Mouse (Mus musculus) kidney, embryonic 14.5 days (tissue): ENCODE results near the gene Map2k3. TPM values are rescaled to one million over a fixed set of nuclear protein-coding genes. Genes with fewer than 3 reads are reported as not detected.

ENCODE experiments used
- ATAC-seq: fragments of 200-750 bp; cut with Nextera tagmentation; 2 replicates; pipeline ENCODE4 v1.8.0; 2017; ENCODE audit warnings: moderate number of reproducible peaks, mild to moderate bottlenecking, moderate TSS enrichment, moderate library complexity; ENCODE audit not compliant: low FRiP score, low TSS enrichment
- H3K27ac ChIP-seq: fragments of 300-500 bp; sonication (generic); 2 replicates; pipeline ENCODE4 v1.5.1; 2014; ENCODE audit warnings: low read depth, mild to moderate bottlenecking, low read length, moderate library complexity, mixed read lengths
- H3K27me3 ChIP-seq: fragments of 300-500 bp; sonication (generic); 2 replicates; pipeline ENCODE4 v1.6.1; 2014; ENCODE audit warnings: mild to moderate bottlenecking, low read length; ENCODE audit not compliant: control insufficient read depth, insufficient read depth
- H3K36me3 ChIP-seq: fragments of 300-500 bp; sonication (generic); 2 replicates; pipeline ENCODE4 v1.6.1; 2014; ENCODE audit warnings: low read length, mixed read lengths; ENCODE audit not compliant: control insufficient read depth, insufficient read depth
- H3K4me1 ChIP-seq: fragments of 300-500 bp; sonication (generic); 2 replicates; pipeline ENCODE4 v1.6.1; 2014; ENCODE audit warnings: low read length, mixed read lengths; ENCODE audit not compliant: control insufficient read depth, insufficient read depth
- H3K4me2 ChIP-seq: fragments of 300-500 bp; sonication (generic); replicated peaks from 2 replicates; pipeline ENCODE4 v1.6.1; 2014; ENCODE audit warnings: low read depth, mild to moderate bottlenecking, low read length
- H3K4me3 ChIP-seq: fragments of 300-500 bp; sonication (generic); 2 replicates; pipeline ENCODE4 v1.5.1; 2014; ENCODE audit warnings: mild to moderate bottlenecking, low read length
- H3K9ac ChIP-seq: fragments of 300-500 bp; sonication (generic); 2 replicates; pipeline ENCODE4 v1.6.1; 2014; ENCODE audit warnings: low read depth, mild to moderate bottlenecking, low read length, moderate library complexity
- H3K9me3 ChIP-seq: fragments of 300-500 bp; sonication (generic); 2 replicates; pipeline ENCODE4 v1.6.1; 2016; ENCODE audit warnings: low read length; ENCODE audit not compliant: control insufficient read depth
- WGBS: fragments of 180-500 bp; shearing (Covaris S2); extraction: QIAGEN DNeasy Blood & Tissue Kit; methylation state at CpG from one replicate; pipeline ENCODE4 v1.1.7; 2014; 5-methylcytosine and 5-hydroxymethylcytosine counted together
- polyA plus RNA-seq: library from polyadenylated mRNA; unstranded; fragments of >200 nt; fragmentation: Nextera tagmentation; extraction: Ambion mirVana; gene quantifications from 2 replicates; pipeline ENCODE4 v1.2.1, GENCODE M21; 2014

Map2k3 gene
- polyA plus RNA-seq, 1 experiment from 2014 or later = 106 TPM

DNA sequence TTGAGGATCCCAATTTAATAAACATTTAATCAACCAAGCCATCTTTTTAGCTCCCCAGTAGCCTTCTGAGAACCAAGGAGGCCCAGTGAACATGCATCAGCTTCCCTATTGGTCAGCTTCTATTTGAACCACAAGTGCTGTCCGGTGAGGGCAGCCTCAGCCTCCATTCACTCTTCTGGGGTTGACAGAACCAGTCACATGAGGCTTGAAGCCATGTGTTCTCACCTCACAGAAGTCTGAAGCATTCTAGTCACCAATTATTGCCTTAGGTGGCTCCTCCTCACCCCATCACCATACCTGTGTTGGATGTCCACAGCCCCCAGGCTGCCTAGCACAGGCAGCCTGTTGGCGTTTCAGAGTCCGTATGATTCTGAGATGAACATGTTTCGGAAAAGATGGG is 27.1 kb downstream of the Map2k3 start:
- H3K27ac ChIP-seq = no peak overlapping the region
- no peak overlapping the region for H3K4me2 ChIP-seq
- H3K4me3 ChIP-seq = no peak overlapping the region
- no peaks in the 10 kb centered on the region for H3K9me3 ChIP-seq
- H3K4me1 ChIP-seq = peaks cover 4% of the 10 kb centered on the region; the same call in 1 of the 2 replicates
- WGBS = 94% methylated on average over 4 of the region's 4 CpGs
- H3K27me3 ChIP-seq = no peaks in the 10 kb centered on the region
- H3K9ac ChIP-seq = no peak overlapping the region
- H3K36me3 ChIP-seq = no peaks in the 10 kb centered on the region
- ATAC-seq = no peak

DNA sequence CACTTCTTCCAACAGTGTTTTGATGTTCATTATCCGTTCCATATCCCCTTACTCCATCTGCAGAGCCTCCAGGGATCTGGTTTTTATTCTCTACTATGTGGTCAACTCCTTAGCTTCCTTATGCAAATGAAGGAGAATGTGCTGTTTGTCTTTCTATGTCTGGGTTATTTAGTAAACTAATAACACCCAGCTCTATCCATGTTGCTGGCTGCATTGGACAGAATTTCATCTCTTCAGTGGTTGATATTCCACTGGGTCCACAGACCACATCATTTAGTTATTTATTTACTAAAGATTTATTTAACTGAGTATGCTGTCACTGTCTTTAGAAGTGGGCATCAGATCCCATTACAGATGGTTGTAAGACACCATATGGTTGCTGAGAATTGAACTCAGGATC is 29.3 kb downstream of the Map2k3 start:
- Histone ChIP-seq H3K4me1 (no peaks in the 10 kb centered on the region), H3K4me2 (no peak overlapping the region), H3K27ac (no peak overlapping the region), H3K27me3 (no peaks in the 10 kb centered on the region), H3K4me3 (no peak overlapping the region), H3K9me3 (no peaks in the 10 kb centered on the region), H3K36me3 (no peaks in the 10 kb centered on the region), H3K9ac (no peak overlapping the region)
- 83% methylated on average over 1 of the region's 1 CpGs for WGBS
- ATAC-seq = no peak

DNA sequence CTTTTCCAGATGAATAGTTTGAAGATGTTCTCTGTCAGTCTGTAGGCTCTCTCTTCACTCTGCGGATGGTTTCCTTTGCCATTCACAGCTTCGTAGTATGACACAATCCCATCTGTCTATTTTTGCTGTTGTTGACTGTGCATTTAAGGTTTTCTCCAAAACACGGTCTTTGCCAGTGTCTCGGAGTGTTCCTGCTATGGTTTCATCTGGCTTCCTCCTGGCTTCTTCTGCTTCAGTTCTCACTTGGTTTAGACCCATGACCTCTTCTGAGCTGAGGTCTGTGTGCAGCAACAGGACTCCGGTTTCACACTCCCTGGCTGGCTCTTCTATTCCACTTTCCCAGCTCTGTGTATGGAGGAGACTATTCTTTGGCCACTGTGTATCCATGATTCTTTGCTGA is 30.9 kb downstream of the Map2k3 start:
- Histone ChIP-seq H3K9ac (no peak overlapping the region), H3K4me1 (no peaks in the 10 kb centered on the region), H3K36me3 (no peaks in the 10 kb centered on the region), H3K9me3 (no peaks in the 10 kb centered on the region), H3K27ac (no peak overlapping the region), H3K27me3 (no peaks in the 10 kb centered on the region), H3K4me3 (no peak overlapping the region), H3K4me2 (no peak overlapping the region)
- no peak for ATAC-seq
- WGBS = 63% methylated on average over 5 of the region's 5 CpGs

DNA sequence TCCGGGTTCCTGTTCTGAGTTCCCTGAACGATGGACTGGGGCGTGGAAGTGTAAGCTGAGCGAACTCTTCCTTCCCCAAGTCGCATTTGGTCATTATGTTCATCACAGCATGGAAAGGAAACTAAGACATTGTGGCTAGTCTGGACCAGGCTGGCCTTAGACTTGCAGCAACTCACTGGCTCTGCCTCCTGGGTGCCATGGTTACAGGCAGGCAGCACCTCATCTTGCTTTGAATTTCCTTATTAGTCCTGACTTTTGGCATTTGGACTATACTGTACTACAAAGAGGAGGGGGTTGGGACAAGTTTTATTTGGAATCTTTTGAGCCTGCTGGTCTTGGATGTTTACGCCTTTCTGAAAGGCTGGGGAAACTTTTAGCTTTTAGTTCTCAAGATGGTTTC is 35.1 kb downstream of the Map2k3 start:
- no peak overlapping the region for H3K27ac ChIP-seq
- no peak overlapping the region for H3K9ac ChIP-seq

DNA sequence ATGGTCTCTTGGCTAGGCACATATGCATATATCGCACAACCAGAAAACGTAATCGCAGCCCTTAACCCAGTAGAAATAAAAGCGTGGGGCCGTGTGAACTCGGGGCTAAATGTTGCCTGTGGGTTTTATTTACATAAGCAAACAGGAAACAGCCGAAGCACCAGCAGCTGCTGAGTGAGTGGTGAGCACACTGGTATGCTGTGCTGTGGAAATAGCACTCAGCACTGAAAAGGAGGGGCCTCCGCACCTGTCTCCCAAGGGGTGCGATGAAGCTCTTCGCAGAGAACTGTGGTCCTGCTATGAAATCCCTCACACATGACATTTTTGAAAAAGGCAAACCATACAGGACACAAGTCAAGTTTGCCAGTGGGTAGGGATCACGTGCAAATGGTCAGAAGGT is 43.3 kb downstream of the Map2k3 start:
- H3K4me2 ChIP-seq = no peak overlapping the region
- H3K9ac ChIP-seq = no peak overlapping the region
- ATAC-seq = no peak
- WGBS = 74% methylated on average over 11 of the region's 11 CpGs
- no peak overlapping the region for H3K4me3 ChIP-seq
- H3K36me3 ChIP-seq = no peaks in the 10 kb centered on the region
- H3K9me3 ChIP-seq = no peaks in the 10 kb centered on the region
- no peaks in the 10 kb centered on the region for H3K27me3 ChIP-seq
- H3K4me1 ChIP-seq = no peaks in the 10 kb centered on the region
- H3K27ac ChIP-seq = no peak overlapping the region

More for the DNA sequence above, 35.1 kb downstream of the Map2k3 start:
- 59% methylated on average over 6 of the region's 6 CpGs for WGBS
- ATAC-seq = no peak
- H3K4me2 ChIP-seq = no peak overlapping the region
- no peaks in the 10 kb centered on the region for H3K27me3 ChIP-seq
- H3K4me1 ChIP-seq = no peaks in the 10 kb centered on the region
- no peaks in the 10 kb centered on the region for H3K9me3 ChIP-seq
- H3K4me3 ChIP-seq = no peak overlapping the region
- H3K36me3 ChIP-seq = no peaks in the 10 kb centered on the region

DNA sequence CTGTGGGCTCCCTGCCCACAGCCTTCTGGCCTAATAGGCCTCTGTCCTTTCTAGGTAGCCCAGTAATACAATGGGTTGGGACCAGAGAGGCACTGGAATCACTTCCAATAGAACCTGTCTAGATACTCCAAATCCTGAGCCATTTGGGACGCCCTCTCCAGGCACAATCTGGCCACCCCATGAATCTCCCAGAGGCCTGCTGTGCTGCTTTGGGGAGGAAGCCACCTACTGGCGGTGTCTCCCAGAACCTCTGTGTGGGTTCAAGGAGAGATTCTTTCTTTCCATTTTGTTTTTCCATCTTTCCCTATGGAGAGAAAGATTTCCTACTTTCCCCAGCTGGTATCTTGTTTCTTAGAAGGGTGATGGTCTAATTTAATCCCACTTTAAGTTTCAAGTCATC is 44.4 kb downstream of the Map2k3 start:
- no peaks in the 10 kb centered on the region for H3K36me3 ChIP-seq
- H3K4me3 ChIP-seq = no peak overlapping the region
- no peak for ATAC-seq
- H3K27ac ChIP-seq = no peak overlapping the region
- 72% methylated on average over 2 of the region's 2 CpGs for WGBS
- H3K9ac ChIP-seq = no peak overlapping the region
- H3K4me1 ChIP-seq = no peaks in the 10 kb centered on the region
- no peaks in the 10 kb centered on the region for H3K9me3 ChIP-seq
- no peaks in the 10 kb centered on the region for H3K27me3 ChIP-seq
- H3K4me2 ChIP-seq = no peak overlapping the region

DNA sequence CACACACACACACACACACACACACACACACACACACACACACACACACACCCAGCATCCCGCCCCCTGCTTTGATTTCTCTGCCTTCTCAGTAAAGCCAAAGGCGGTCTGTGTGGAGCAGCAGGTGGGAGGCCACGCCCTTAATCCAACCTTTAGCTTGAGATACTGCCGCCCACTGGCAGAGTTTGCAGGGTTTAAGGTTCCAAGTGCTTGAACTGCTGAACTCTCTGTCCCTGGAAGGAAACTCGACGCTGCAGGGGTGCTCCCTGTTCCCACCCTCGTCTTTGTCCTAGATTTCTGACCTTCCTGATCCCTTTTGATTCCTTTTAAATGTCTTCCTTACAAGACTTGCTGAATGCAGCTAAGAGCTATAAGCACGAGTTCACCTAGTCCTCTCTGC is 44.9 kb downstream of the Map2k3 start:
- no peaks in the 10 kb centered on the region for H3K36me3 ChIP-seq
- no peak overlapping the region for H3K9ac ChIP-seq
- H3K4me1 ChIP-seq = no peaks in the 10 kb centered on the region
- no peaks in the 10 kb centered on the region for H3K9me3 ChIP-seq
- 20% methylated on average over 8 of the region's 8 CpGs for WGBS
- no peak overlapping the region for H3K4me2 ChIP-seq
- no peak for ATAC-seq
- no peak overlapping the region for H3K4me3 ChIP-seq
- no peaks in the 10 kb centered on the region for H3K27me3 ChIP-seq
- H3K27ac ChIP-seq = no peak overlapping the region

DNA sequence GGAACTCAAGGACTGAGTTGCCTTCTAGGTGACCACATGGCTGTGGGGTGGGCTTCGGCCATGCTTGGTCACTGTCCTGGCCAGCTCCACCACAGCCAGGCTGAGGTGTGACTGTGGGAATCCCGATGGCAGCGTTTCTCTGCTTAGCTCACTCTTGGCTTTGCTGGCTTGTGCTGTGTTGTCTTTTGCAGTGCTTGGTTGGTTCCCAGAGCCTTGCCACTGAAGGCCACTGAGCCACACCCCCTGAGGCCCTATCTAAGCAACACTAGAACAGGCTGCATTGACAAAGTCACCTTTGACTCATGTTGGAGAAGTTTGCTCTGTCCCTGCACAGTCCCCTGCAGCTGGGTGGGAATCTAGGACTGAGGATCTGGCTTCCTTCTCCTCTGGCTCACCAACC is 45.3 kb downstream of the Map2k3 start:
- WGBS = 53% methylated on average over 3 of the region's 3 CpGs
- Histone ChIP-seq H3K27me3 (no peaks in the 10 kb centered on the region), H3K4me3 (no peak overlapping the region), H3K4me2 (no peak overlapping the region), H3K9ac (no peak overlapping the region), H3K4me1 (no peaks in the 10 kb centered on the region), H3K9me3 (no peaks in the 10 kb centered on the region), H3K36me3 (no peaks in the 10 kb centered on the region), H3K27ac (no peak overlapping the region)
- no peak for ATAC-seq

DNA sequence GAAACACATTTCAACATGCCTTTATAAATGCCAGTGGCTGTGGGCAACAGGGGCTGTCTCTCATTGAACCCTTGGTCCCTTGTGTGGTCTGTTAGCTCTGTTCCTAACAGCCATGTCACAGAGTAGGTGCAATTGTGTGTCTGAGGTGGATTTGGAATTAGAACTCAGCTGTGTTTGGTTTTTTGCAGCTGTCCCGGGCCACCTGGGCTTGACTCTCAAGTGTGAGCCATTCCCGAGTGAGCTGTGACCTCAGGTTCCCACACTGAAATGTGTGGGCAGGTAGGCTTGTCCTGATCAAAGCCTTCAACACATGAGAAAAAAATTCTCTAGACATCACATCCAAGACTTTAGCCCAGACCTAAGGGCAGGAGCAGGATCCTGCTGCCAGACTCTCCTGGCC is 46.8 kb downstream of the Map2k3 start:
- Histone ChIP-seq H3K4me2 (no peak overlapping the region), H3K27me3 (no peaks in the 10 kb centered on the region), H3K36me3 (no peaks in the 10 kb centered on the region), H3K4me3 (no peak overlapping the region), H3K9me3 (no peaks in the 10 kb centered on the region), H3K9ac (no peak overlapping the region), H3K27ac (no peak overlapping the region), H3K4me1 (no peaks in the 10 kb centered on the region)
- ATAC-seq = no peak
- WGBS = 58% methylated on average over 2 of the region's 2 CpGs

DNA sequence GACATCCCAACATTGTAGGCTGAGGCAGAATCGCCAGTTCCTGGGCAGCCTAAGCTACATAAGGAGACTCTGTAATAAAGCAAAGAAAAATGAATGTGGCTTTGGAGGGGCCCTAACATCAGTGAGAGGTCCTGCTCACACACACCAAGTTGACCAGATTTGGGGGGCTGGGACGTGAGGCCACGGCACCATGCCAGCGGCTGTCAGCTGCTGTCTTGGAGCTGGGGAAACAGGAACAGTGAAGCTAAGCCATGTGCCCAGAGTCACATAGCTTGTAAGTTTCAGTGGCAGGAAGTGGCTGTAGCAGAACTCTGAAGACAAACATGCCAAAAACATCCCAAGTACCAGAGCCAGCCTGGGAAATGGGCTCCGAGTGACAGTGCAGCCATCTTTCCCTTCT is 48.0 kb downstream of the Map2k3 start:
- Histone ChIP-seq H3K27me3 (no peaks in the 10 kb centered on the region), H3K9ac (no peak overlapping the region), H3K4me3 (no peak overlapping the region), H3K9me3 (no peaks in the 10 kb centered on the region), H3K4me1 (no peaks in the 10 kb centered on the region), H3K36me3 (no peaks in the 10 kb centered on the region), H3K27ac (no peak overlapping the region), H3K4me2 (no peak overlapping the region)
- no peak for ATAC-seq
- 83% methylated on average over 5 of the region's 5 CpGs for WGBS
